Mouse (Mus musculus): ENCODE measurements at regions not wholly inside any gene's neighbourhood (a gene's known extent, or its start where the extent isn't known, plus 50 kb on each side); places are given as distances from the start of the nearest gene placed in this dataset.

GRCm38 (mm10) chr2:99831251-99831650, 1164.2 kb upstream of the Gm10800 start:
- peak; percentile 2 to 8 for DNase-seq (ENCODE audit: low spot score in 2 of 2)

- DNase-seq (ENCODE audit: low spot score in 2 of 2): no peak
Observed at GRCm38 (mm10) chr2:99821691-99822090, 1154.6 kb upstream of the Gm10800 start.

Data from right cerebral cortex, adult 2 months (tissue).